Mouse (Mus musculus) lung, postnatal 0 days (tissue): ENCODE measurements at regions not wholly inside any gene's neighbourhood (a gene's known extent, or its start where the extent isn't known, plus 50 kb on each side); places are given as distances from the start of the nearest gene placed in this dataset.

Source experiments
- ATAC-seq: fragments of 200-750 bp; cut with Nextera tagmentation; 2 replicates; pipeline ENCODE4 v1.8.0; 2017; ENCODE audit warnings: moderate library complexity
- DNase-seq: peaks from one replicate; pipeline ENCODE4 v3.0.0-alpha.2; 2016; ENCODE audit warnings: low spot score
- H3K27ac ChIP-seq: fragments of 300-500 bp; sonication (generic); 2 replicates; pipeline ENCODE4 v1.5.1; 2014; ENCODE audit warnings: antibody characterized with exemption, mild to moderate bottlenecking, low read length, mixed read lengths
- H3K27me3 ChIP-seq: fragments of 300-500 bp; sonication (generic); replicated peaks from 2 replicates; pipeline ENCODE4 v1.6.1; 2014; ENCODE audit warnings: low read length, mixed read lengths; ENCODE audit not compliant: insufficient read depth
- H3K36me3 ChIP-seq: fragments of 300-500 bp; sonication (generic); 2 replicates; pipeline ENCODE4 v1.6.1; 2014; ENCODE audit warnings: low read length, mixed read lengths; ENCODE audit not compliant: insufficient read depth
- H3K4me1 ChIP-seq: fragments of 300-500 bp; sonication (generic); 2 replicates; pipeline ENCODE4 v1.6.1; 2014; ENCODE audit warnings: antibody characterized with exemption, low read depth, low read length, mixed read lengths; ENCODE audit not compliant: insufficient read depth
- H3K4me2 ChIP-seq: fragments of 300-500 bp; sonication (generic); replicated peaks from 2 replicates; pipeline ENCODE4 v1.6.1; 2014; ENCODE audit warnings: low read depth, mild to moderate bottlenecking, low read length, moderate library complexity, mixed read lengths
- H3K4me3 ChIP-seq: fragments of 300-500 bp; sonication (generic); 2 replicates; pipeline ENCODE4 v1.5.1; 2014; ENCODE audit warnings: low read depth, low read length
- H3K9ac ChIP-seq: fragments of 300-500 bp; sonication (generic); replicated peaks from 2 replicates; pipeline ENCODE4 v1.6.1; 2014; ENCODE audit warnings: low read depth, mild to moderate bottlenecking
- H3K9me3 ChIP-seq: fragments of 300-500 bp; sonication (generic); 2 replicates; pipeline ENCODE4 v1.6.1; 2016; ENCODE audit warnings: low read length, mixed read lengths
- CTCF ChIP-seq: IDR thresholded peaks from 2 replicates; pipeline ENCODE4 v1.5.1; 2016; ENCODE audit warnings: antibody characterized with exemption, mild to moderate bottlenecking
- EP300 ChIP-seq: IDR thresholded peaks from 2 replicates; pipeline ENCODE4 v1.6.1; 2016; ENCODE audit warnings: antibody characterized with exemption, mild to moderate bottlenecking, control low read depth
- WGBS: fragments of 180-500 bp; shearing (Covaris S2); extraction: QIAGEN DNeasy Blood & Tissue Kit; methylation state at CpG from one replicate; pipeline ENCODE4 v1.1.7; 2014; 5-methylcytosine and 5-hydroxymethylcytosine counted together

DNA sequence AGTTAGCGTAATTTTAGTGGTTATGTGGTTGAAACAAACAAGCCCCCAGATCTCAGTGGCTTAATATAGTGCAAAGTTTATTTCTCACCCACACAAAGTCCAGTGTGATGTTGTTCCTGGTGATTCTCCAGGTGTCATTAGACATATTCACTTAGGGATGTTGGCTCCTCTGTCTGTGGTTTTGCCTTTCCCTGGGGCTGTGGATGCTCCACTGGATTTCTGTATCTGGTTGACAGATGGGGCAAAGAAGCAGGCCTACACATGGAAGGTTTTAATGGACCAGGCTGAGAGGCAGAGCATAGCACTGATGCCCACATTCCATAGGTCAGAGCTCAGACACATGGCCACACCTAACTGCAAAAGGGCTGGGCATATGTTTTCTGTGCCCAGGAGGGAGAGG is 121.6 kb downstream of the Ttc32 start:
- no peak overlapping the region for H3K4me3 ChIP-seq
- no peaks in the 10 kb centered on the region for H3K4me1 ChIP-seq
- H3K36me3 ChIP-seq, result no peaks in the 10 kb centered on the region
- DNase-seq (no peak), ATAC-seq (no peak)
- no peaks in the 10 kb centered on the region for H3K27me3 ChIP-seq
- H3K4me2 ChIP-seq, result no peak overlapping the region
- H3K9me3 ChIP-seq, result no peaks in the 10 kb centered on the region
- WGBS, result 86% methylated on average over 1 of the region's 1 CpGs
- no peak overlapping the region for H3K9ac ChIP-seq
- TF ChIP-seq CTCF (no peak), EP300 (no peak)
- H3K27ac ChIP-seq, result no peak overlapping the region

DNA sequence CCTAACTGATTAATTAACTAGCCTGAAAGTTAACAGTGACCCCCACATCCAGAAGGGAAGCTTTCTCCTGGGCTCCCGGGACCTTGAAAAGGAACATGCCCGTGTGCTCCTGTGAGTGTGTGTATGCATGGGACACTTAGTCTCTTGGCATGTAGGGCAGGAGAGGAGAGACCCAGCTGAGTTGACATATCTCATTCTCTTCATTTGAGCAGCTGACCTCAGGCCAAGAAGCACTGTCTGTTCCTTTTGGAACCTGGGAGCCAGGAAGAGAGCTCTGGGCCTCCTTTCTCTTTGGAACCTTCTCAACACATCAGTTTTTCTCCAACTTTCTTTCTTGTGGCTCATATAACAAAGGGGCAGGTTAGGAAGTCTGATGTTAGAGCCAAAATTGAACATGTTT is 124.7 kb downstream of the Ttc32 start:
- DNase-seq (no peak), ATAC-seq (no peak)
- Histone ChIP-seq H3K4me3 (no peak overlapping the region), H3K36me3 (no peaks in the 10 kb centered on the region), H3K4me2 (no peak overlapping the region), H3K4me1 (no peaks in the 10 kb centered on the region), H3K9me3 (no peaks in the 10 kb centered on the region), H3K27me3 (no peaks in the 10 kb centered on the region), H3K27ac (no peak overlapping the region), H3K9ac (no peak overlapping the region)
- TF ChIP-seq EP300 (no peak), CTCF (no peak)
- 64% methylated on average over 2 of the region's 2 CpGs for WGBS

DNA sequence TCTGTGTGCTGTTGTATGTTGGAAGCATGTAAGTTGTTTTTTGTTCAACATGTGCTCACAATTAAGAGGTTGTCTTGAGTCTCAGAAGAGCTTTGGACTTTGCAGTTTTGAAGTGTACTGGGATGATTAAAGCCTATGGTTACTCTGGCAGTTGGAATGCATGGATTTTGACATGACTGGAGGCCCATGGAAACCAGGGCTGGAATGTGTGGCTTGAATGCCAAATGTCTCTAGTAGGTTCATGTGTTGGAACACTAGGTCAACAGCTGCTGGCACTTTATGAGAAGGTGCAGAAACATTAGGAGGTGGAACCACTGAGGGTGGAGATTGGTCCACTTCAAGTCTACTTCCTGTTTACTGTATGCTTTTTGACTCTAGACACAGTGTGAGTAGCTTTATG is 127.0 kb downstream of the Ttc32 start:
- Histone ChIP-seq H3K9me3 (no peaks in the 10 kb centered on the region), H3K9ac (no peak overlapping the region), H3K4me1 (no peaks in the 10 kb centered on the region), H3K36me3 (no peaks in the 10 kb centered on the region), H3K27ac (no peak overlapping the region), H3K27me3 (no peaks in the 10 kb centered on the region), H3K4me3 (no peak overlapping the region), H3K4me2 (no peak overlapping the region)
- no peak for TF ChIP-seq CTCF
- TF ChIP-seq EP300, result no peak
- ATAC-seq, result no peak
- DNase-seq, result no peak

DNA sequence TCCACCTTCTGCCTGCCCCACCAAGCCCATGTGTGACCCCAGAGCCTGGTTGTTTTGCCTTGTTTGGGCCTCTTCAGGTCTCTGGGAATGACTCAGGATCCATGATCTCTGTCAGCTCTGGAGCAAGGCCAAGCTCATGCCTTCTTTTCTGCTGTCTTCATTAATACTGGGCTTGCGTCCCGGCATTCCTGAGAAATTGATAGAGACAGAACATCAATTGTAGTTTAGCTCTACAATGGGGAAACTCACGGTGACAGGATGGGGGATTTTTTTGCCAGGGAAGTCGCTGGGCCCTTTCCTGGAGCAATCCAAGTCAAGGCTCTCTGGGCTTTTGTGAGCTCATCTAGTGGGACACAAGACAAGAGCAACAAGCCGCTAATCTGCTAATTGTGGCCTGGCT is 129.0 kb downstream of the Ttc32 start:
- H3K27me3 ChIP-seq, result no peaks in the 10 kb centered on the region
- WGBS, result 65% methylated on average over 5 of the region's 5 CpGs
- H3K4me2 ChIP-seq, result no peak overlapping the region
- ATAC-seq (no peak), DNase-seq (no peak)
- no peak overlapping the region for H3K4me3 ChIP-seq
- H3K9me3 ChIP-seq, result no peaks in the 10 kb centered on the region
- no peaks in the 10 kb centered on the region for H3K4me1 ChIP-seq
- H3K27ac ChIP-seq, result no peak overlapping the region
- H3K9ac ChIP-seq, result no peak overlapping the region
- TF ChIP-seq CTCF (no peak), EP300 (no peak)
- H3K36me3 ChIP-seq, result no peaks in the 10 kb centered on the region

DNA sequence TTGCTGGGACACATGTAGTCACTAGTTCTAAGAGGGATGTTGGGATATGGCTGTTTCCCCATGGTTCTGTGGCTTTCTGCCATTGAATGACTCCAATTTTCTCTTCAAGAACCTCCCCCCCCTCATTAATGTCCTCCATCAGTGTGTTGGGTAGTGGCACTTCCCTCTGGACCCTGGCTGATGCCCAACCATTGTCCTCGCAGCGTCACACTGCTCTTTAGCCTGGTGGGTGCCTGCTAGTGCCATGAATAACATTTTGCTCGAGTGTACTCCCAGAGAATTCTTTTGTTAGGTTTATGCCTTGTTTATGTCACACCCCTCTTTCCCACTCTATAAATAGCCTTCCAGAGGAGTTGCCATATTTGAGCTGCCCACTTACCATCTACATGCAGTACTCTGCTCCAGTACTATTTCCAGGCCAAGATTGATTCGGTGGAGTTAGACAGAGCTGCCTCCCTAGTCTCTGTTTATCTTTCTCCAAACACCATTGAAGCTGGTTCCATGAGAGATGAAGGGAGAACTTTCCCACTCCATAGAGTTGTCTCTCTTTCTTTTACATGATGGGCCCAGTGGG is 135.7 kb downstream of the Ttc32 start:
- Histone ChIP-seq H3K27ac (no peak overlapping the region), H3K4me3 (no peak overlapping the region), H3K4me1 (no peaks in the 10 kb centered on the region), H3K27me3 (no peaks in the 10 kb centered on the region), H3K4me2 (no peak overlapping the region), H3K9me3 (no peaks in the 10 kb centered on the region), H3K9ac (no peak overlapping the region), H3K36me3 (no peaks in the 10 kb centered on the region)
- DNase-seq (peak; percentile 25), ATAC-seq (peak; percentile 81)
- WGBS, result 51% methylated on average over 4 of the region's 4 CpGs
- TF ChIP-seq CTCF, result no peak
- TF ChIP-seq EP300, result no peak; the same call in 1 of the 2 replicates

DNA sequence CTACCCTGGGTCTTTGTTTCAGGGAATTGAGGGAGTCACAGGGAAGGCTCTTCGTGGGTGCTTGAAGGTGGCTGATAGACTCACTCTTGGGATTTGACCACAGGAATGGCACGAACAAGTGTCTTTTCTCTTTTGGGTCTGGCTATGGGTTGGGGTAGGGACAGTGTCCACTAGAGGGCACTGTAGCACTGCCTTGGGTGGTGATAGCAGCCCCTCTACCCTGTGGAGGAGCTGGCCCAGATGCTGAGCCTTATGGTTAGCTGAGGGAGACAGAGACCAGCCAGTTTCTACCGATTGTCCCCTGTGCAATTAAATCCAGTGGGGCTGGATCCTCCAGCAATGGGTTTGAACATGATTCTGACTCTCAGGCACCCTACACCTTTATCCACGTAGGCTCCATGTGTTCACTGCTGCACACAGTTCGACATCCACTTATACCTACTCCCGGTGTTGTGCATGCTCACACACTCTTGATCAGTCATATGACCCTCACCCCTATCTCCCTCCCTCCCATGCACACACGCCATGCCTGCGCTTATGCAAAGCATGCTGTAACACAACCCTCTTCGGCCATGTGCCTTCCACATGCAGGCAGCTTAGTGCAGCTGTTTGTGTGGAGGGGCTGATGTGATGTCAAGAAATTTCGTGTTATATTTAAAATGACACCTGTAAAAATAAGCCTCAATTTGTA is 136.6 kb downstream of the Ttc32 start:
- H3K9me3 ChIP-seq, result no peaks in the 10 kb centered on the region
- no peak overlapping the region for H3K9ac ChIP-seq
- H3K4me3 ChIP-seq, result no peak overlapping the region
- no peaks in the 10 kb centered on the region for H3K27me3 ChIP-seq
- ATAC-seq (peak; percentile 71), DNase-seq (peak; percentile 46)
- H3K27ac ChIP-seq, result no peak overlapping the region
- 41% methylated on average over 10 of the region's 10 CpGs for whole genome bisulfite sequencing
- no peak overlapping the region for H3K4me2 ChIP-seq
- TF ChIP-seq CTCF (peak; percentile 85), EP300 (no peak)
- H3K36me3 ChIP-seq, result no peaks in the 10 kb centered on the region
- no peaks in the 10 kb centered on the region for H3K4me1 ChIP-seq
